Mouse (Mus musculus) lung, postnatal 0 days (tissue): ENCODE results near the gene Raf1.

Experiments used
- CTCF ChIP-seq: IDR thresholded peaks from 2 replicates; pipeline ENCODE4 v1.5.1; 2016; ENCODE audit warnings: antibody characterized with exemption, mild to moderate bottlenecking
- EP300 ChIP-seq: IDR thresholded peaks from 2 replicates; pipeline ENCODE4 v1.6.1; 2016; ENCODE audit warnings: antibody characterized with exemption, mild to moderate bottlenecking, control low read depth

DNA sequence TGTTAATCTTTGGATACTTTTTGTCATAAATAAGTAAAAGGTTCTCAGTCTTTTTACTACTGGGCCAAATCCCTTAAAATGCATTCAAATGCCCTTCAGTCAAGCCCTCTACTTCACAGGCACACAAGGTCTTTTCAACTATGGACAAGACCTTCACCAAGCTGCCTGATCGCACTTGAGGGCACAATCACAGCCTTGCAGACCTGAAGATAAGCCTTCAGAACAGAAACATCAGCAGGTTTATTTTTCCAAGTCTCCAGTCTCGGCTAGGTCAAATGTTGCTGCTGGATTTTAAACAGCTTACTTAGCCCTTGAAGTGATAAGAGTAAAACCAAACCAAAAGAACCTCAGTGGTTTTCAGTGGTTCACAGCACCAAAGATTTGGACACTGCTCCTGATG lies 2.1 kb downstream of the Raf1 start:
- TF ChIP-seq CTCF, result no peak
- TF ChIP-seq EP300, result no peak
